Mouse (Mus musculus): ENCODE data around the gene Nwd1. TPM values are rescaled to one million over a fixed set of nuclear protein-coding genes. Genes with fewer than 3 reads are reported as not detected.

Nwd1 gene
- polyA plus RNA-seq, 1 experiment from 2014 or later = 0.14 TPM

GRCm38 (mm10) chr8:72761322-72762051 is 115.0 kb downstream of the Nwd1 start, which contains the start of gene F2rl3:
Gene F2rl3 (plus strand): TSS chr8:72761880.
- 72% methylated on average over 7 of the region's 7 CpGs for WGBS
- H3K4me2 ChIP-seq (replicated peaks; ENCODE audit: low read depth, low read length) = no peak within 1 kb of the TSS
- no peak within 1 kb of the TSS for H3K4me3 ChIP-seq (ENCODE audit: low read depth, low read length)
- no peaks in the 10 kb centered on the region for H3K4me1 ChIP-seq (ENCODE audit: control insufficient read depth, insufficient read depth, low read length)
- H3K27ac ChIP-seq (ENCODE audit: low read length) = peak within 1 kb of the TSS; percentile 44; the same call in 1 of the 2 replicates
- ATAC-seq (ENCODE audit: insufficient number of reproducible peaks, insufficient read depth, low FRiP score, low read depth) = 0 out of 2 replicates have a peak, but pooled peaks have one; percentile 29
- H3K27me3 ChIP-seq (ENCODE audit: control insufficient read depth, insufficient read depth, low read length) = no peaks in the 10 kb centered on the region
- H3K36me3 ChIP-seq (ENCODE audit: control insufficient read depth, insufficient read depth, low read length) = peaks cover 17% of the 10 kb centered on the region
- no peak within 1 kb of the TSS for H3K9ac ChIP-seq (replicated peaks; ENCODE audit: low read depth, low read length)
- H3K9me3 ChIP-seq (ENCODE audit: control insufficient read depth, low read depth, low read length) = no peaks in the 10 kb centered on the region

- H3K36me3 ChIP-seq (ENCODE audit: control insufficient read depth, insufficient read depth, low read length) = peaks cover 9% of the 10 kb centered on the region; the same call in 1 of the 2 replicates
- no peaks in the 10 kb centered on the region for H3K27me3 ChIP-seq (ENCODE audit: control insufficient read depth, insufficient read depth, low read length)
- H3K4me3 ChIP-seq (ENCODE audit: low read depth, low read length) = no peak overlapping the region
- H3K27ac ChIP-seq (ENCODE audit: low read length) = peak overlapping the region; percentile 44; the same call in 1 of the 2 replicates
- no peak for ATAC-seq (ENCODE audit: insufficient number of reproducible peaks, insufficient read depth, low FRiP score, low read depth)
- no peaks in the 10 kb centered on the region for H3K9me3 ChIP-seq (ENCODE audit: control insufficient read depth, low read depth, low read length)
- no peak overlapping the region for H3K9ac ChIP-seq (replicated peaks; ENCODE audit: low read depth, low read length)
- 86% methylated on average over 12 of the region's 12 CpGs for WGBS
- H3K4me1 ChIP-seq (ENCODE audit: control insufficient read depth, insufficient read depth, low read length) = no peaks in the 10 kb centered on the region
- H3K4me2 ChIP-seq (replicated peaks; ENCODE audit: low read depth, low read length) = no peak overlapping the region
These were observed 115.8 kb downstream of the Nwd1 start for GRCm38 (mm10) chr8:72762306-72762705.

- 80% methylated on average over 4 of the region's 4 CpGs for WGBS
- Histone ChIP-seq H3K4me3 (ENCODE audit: low read depth, low read length) (no peak overlapping the region), H3K36me3 (ENCODE audit: control insufficient read depth, insufficient read depth, low read length) (no peaks in the 10 kb centered on the region), H3K4me1 (ENCODE audit: control insufficient read depth, insufficient read depth, low read length) (no peaks in the 10 kb centered on the region), H3K27me3 (ENCODE audit: control insufficient read depth, insufficient read depth, low read length) (no peaks in the 10 kb centered on the region), H3K27ac (ENCODE audit: low read length) (no peak overlapping the region), H3K9me3 (ENCODE audit: control insufficient read depth, low read depth, low read length) (no peaks in the 10 kb centered on the region), H3K9ac (replicated peaks; ENCODE audit: low read depth, low read length) (no peak overlapping the region), H3K4me2 (replicated peaks; ENCODE audit: low read depth, low read length) (no peak overlapping the region)
- no peak for ATAC-seq (ENCODE audit: insufficient number of reproducible peaks, insufficient read depth, low FRiP score, low read depth)
These were observed 119.2 kb downstream of the Nwd1 start for GRCm38 (mm10) chr8:72765696-72766095.

GRCm38 (mm10) chr8:72766777-72767176 is 120.3 kb downstream of the Nwd1 start:
- no peak overlapping the region for H3K9ac ChIP-seq (replicated peaks; ENCODE audit: low read depth, low read length)
- no peaks in the 10 kb centered on the region for H3K4me1 ChIP-seq (ENCODE audit: control insufficient read depth, insufficient read depth, low read length)
- H3K9me3 ChIP-seq (ENCODE audit: control insufficient read depth, low read depth, low read length) = no peaks in the 10 kb centered on the region
- no peaks in the 10 kb centered on the region for H3K36me3 ChIP-seq (ENCODE audit: control insufficient read depth, insufficient read depth, low read length)
- no peak overlapping the region for H3K4me2 ChIP-seq (replicated peaks; ENCODE audit: low read depth, low read length)
- 26% methylated on average over 7 of the region's 7 CpGs for whole genome bisulfite sequencing
- no peak for ATAC-seq (ENCODE audit: insufficient number of reproducible peaks, insufficient read depth, low FRiP score, low read depth)
- H3K4me3 ChIP-seq (ENCODE audit: low read depth, low read length) = no peak overlapping the region
- H3K27ac ChIP-seq (ENCODE audit: low read length) = no peak overlapping the region
- no peaks in the 10 kb centered on the region for H3K27me3 ChIP-seq (ENCODE audit: control insufficient read depth, insufficient read depth, low read length)

Small RNA genes within 50 kb of the gene (microRNA-seq; reads per million reads assigned to microRNA genes)
- gene Gm26237 = not detected

Other genes starting within 250 kb of the Nwd1 start
- gene Eps15l1, start 225.3 kb upstream of the Nwd1 start, polyA plus RNA-seq (2014; fragmentation: Nextera tagmentation; extraction: Ambion mirVana) = 67.6 and 68.2 TPM in 2 replicates
- gene Calr3, start 202.8 kb upstream of the Nwd1 start, polyA plus RNA-seq (2014; fragmentation: Nextera tagmentation; extraction: Ambion mirVana) = 3.1 and 3.2 TPM in 2 replicates
- gene 1700030K09Rik, start 202.8 kb upstream of the Nwd1 start, polyA plus RNA-seq (2014; fragmentation: Nextera tagmentation; extraction: Ambion mirVana) = 14.6 and 16.2 TPM in 2 replicates
- gene Cherp, start 171.5 kb upstream of the Nwd1 start, polyA plus RNA-seq (2014; fragmentation: Nextera tagmentation; extraction: Ambion mirVana) = 57.3 and 60.9 TPM in 2 replicates
- gene Slc35e1, start 154.1 kb upstream of the Nwd1 start, polyA plus RNA-seq (2014; fragmentation: Nextera tagmentation; extraction: Ambion mirVana) = 10.7 and 11.2 TPM in 2 replicates
- 10.8 and 13.3 TPM in 2 replicates for gene Med26, start 98.4 kb upstream of the Nwd1 start, polyA plus RNA-seq (2014; fragmentation: Nextera tagmentation; extraction: Ambion mirVana)
- 150 and 154 TPM in 2 replicates for gene Smim7, start 75.6 kb upstream of the Nwd1 start, polyA plus RNA-seq (2014; fragmentation: Nextera tagmentation; extraction: Ambion mirVana)
- gene Tmem38a, start 74.7 kb upstream of the Nwd1 start, polyA plus RNA-seq (2014; fragmentation: Nextera tagmentation; extraction: Ambion mirVana) = 22.6 and 26.9 TPM in 2 replicates
- gene Sin3b, start 76.6 kb downstream of the Nwd1 start, polyA plus RNA-seq (2014; fragmentation: Nextera tagmentation; extraction: Ambion mirVana) = 178 and 193 TPM in 2 replicates
- gene F2rl3, start 115.2 kb downstream of the Nwd1 start, polyA plus RNA-seq (2014; fragmentation: Nextera tagmentation; extraction: Ambion mirVana) = 2.5 and 3.0 TPM in 2 replicates